ENCODE assay signal across 8 mouse cellular contexts in genomic region chr5:144769067-144769482, GRCm38 (mm10). TPM values are rescaled to one million over a fixed set of nuclear protein-coding genes. Genes with fewer than 3 reads are reported as not detected.
DNase-seq lines count a peak whose midpoint lies in the region; ATAC-seq and TF ChIP-seq lines count a peak whose summit lies in the region.

No protein-coding gene starts in this region.

- H3K27me3 ChIP-seq in C2C12 (ENCODE audit: control insufficient read depth, insufficient read depth, insufficient read length): peaks cover 5% of the 10 kb centered on the region
- H3K27me3 ChIP-seq in embryonic facial prominence, embryonic 14.5 days (replicated peaks; ENCODE audit: control insufficient read depth, insufficient read depth, low read length): no peaks in the 10 kb centered on the region
- H3K27me3 ChIP-seq in limb, embryonic 15.5 days: no peaks in the 10 kb centered on the region

- H3K9ac ChIP-seq in embryonic facial prominence, embryonic 14.5 days (ENCODE audit: low read depth, low read length): peak overlapping the region; percentile 97
- H3K9ac ChIP-seq in limb, embryonic 15.5 days: peak overlapping the region; percentile 94

- peaks cover 29% of the 10 kb centered on the region for H3K79me3 ChIP-seq in C2C12 (ENCODE audit: low read depth)

- H3K4me2 ChIP-seq in embryonic facial prominence, embryonic 14.5 days (ENCODE audit: low read depth, low read length): peak overlapping the region; percentile 65
- peak overlapping the region; percentile 70 for H3K4me2 ChIP-seq in limb, embryonic 15.5 days

- WGBS in embryonic facial prominence, embryonic 14.5 days: 25% methylated on average over 8 of the region's 8 CpGs
- WGBS in limb, embryonic 15.5 days: 16% methylated on average over 8 of the region's 8 CpGs

- peaks cover 6% of the 10 kb centered on the region; the same call in 1 of the 2 replicates for H3K4me1 ChIP-seq in embryonic facial prominence, embryonic 14.5 days (ENCODE audit: control insufficient read depth, insufficient read depth, low read length)
- peaks cover 9% of the 10 kb centered on the region for H3K4me1 ChIP-seq in limb, embryonic 15.5 days

- ATAC-seq in embryonic facial prominence, embryonic 14.5 days (ENCODE audit: low read depth): no peak
- no peak for ATAC-seq in limb, embryonic 15.5 days (ENCODE audit: insufficient number of reproducible peaks, low FRiP score, low TSS enrichment, low read depth)

- peaks cover 24% of the 10 kb centered on the region for H3K36me3 ChIP-seq in C2C12 (ENCODE audit: control insufficient read depth, insufficient read depth)
- peaks cover 30% of the 10 kb centered on the region for H3K36me3 ChIP-seq in embryonic facial prominence, embryonic 14.5 days (ENCODE audit: control insufficient read depth, insufficient read depth, low read length)
- peaks cover 36% of the 10 kb centered on the region for H3K36me3 ChIP-seq in limb, embryonic 15.5 days

- no peaks in the 10 kb centered on the region for H3K9me3 ChIP-seq in embryonic facial prominence, embryonic 14.5 days (ENCODE audit: control insufficient read depth, low read length)
- no peaks in the 10 kb centered on the region for H3K9me3 ChIP-seq in limb, embryonic 15.5 days

- H3K79me2 ChIP-seq in C2C12 (ENCODE audit: control insufficient read depth, insufficient read depth): peaks cover 59% of the 10 kb centered on the region

- H3K27ac ChIP-seq in gastrocnemius, adult 2 months: peak overlapping the region; percentile 99
- H3K27ac ChIP-seq in embryonic facial prominence, embryonic 14.5 days (replicated peaks; ENCODE audit: low read depth, low read length): peak overlapping the region; percentile 97; the same call in 1 of the 2 replicates
- peak overlapping the region; percentile 99 for H3K27ac ChIP-seq in limb, embryonic 15.5 days

- TF ChIP-seq CTCF in gastrocnemius, adult 2 months (IDR thresholded peaks at IDR 0.05): no peak
- TF ChIP-seq CTCF in C2C12 (IDR thresholded peaks at IDR 0.05; ENCODE audit: control insufficient read depth, insufficient read depth, insufficient read length): no peak

- no peak for DNase-seq in gastrocnemius, adult 2 months
- DNase-seq in gastrocnemius, adult 18-20 months (ENCODE audit: low spot score): no peak
- no peak for DNase-seq in embryonic facial prominence, embryonic 14.5 days (ENCODE audit: low spot score)
- peak; percentile 57 for DNase-seq in testis, postnatal 10 days (ENCODE audit: low spot score)
- DNase-seq in left cerebral cortex, postnatal 36 days (ENCODE audit: low spot score in 2 of 2): no peak
- no peak for DNase-seq in spleen, postnatal 14 days (ENCODE audit: low spot score in 2 of 2)

- intact Hi-C loops in gastrocnemius, adult 2 months (cut with DNase I): no loop called here
- intact Hi-C loops in left cerebral cortex, postnatal 36 days (cut with DNase I): no loop called here

- H3K4me3 ChIP-seq in gastrocnemius, adult 2 months: peak overlapping the region; percentile 81
- peak overlapping the region; percentile 85 for H3K4me3 ChIP-seq in C2C12 (ENCODE audit: insufficient read depth, poor library complexity, severe bottlenecking)
- peak overlapping the region; percentile 96 for H3K4me3 ChIP-seq in embryonic facial prominence, embryonic 14.5 days (ENCODE audit: low read depth, low read length)
- peak overlapping the region; percentile 98 for H3K4me3 ChIP-seq in limb, embryonic 15.5 days

- peak overlapping the region; percentile 74 for H3ac ChIP-seq in C2C12 (ENCODE audit: control insufficient read depth, insufficient read length, low read depth)

TF ChIP-seq in C2C12, 6 proteins besides CTCF, POLR2A, EP300 and RAD21:
- TF ChIP-seq FOSL1 (IDR thresholded peaks at IDR 0.05; ENCODE audit: insufficient read depth, low read length, poor library complexity, severe bottlenecking) (no peak), MYOG (IDR thresholded peaks at IDR 0.05; ENCODE audit: control insufficient read depth, extremely low read depth, insufficient read length) (no peak), CEBPB (IDR thresholded peaks at IDR 0.05; ENCODE audit: low read depth) (no peak), MYOD1 (IDR thresholded peaks at IDR 0.05; ENCODE audit: control insufficient read depth, insufficient read length, low read depth) (no peak), USF1 (IDR thresholded peaks at IDR 0.05; ENCODE audit: low read depth) (no peak), MAX (IDR thresholded peaks at IDR 0.05) (no peak)

RNA-seq across cellular contexts. Expression of gene Trrap, which starts 1.5 kb away (rescaled TPM):
- total RNA-seq in gastrocnemius, adult 2 months (2021): 10 to 100 TPM; 24.0 to 28.5 TPM
- total RNA-seq in gastrocnemius, adult 18-20 months (2021): 10 to 100 TPM; 25.2 to 25.4 TPM
- 42.0 TPM for polyA plus RNA-seq in C2C12 (2012; fragmentation: generic; extraction: Trizol)
- polyA plus RNA-seq in embryonic facial prominence, embryonic 14.5 days (2014; fragmentation: Nextera tagmentation; extraction: Ambion mirVana): 68.8 and 75.4 TPM in 2 replicates
- 52.5 and 59.5 TPM in 2 replicates for polyA plus RNA-seq in limb, embryonic 15.5 days (2015; fragmentation: Nextera tagmentation; extraction: Ambion mirVana)
- total RNA-seq in left cerebral cortex, postnatal 36 days (2021): 100 to 1,000 TPM; 135 to 196 TPM

RNA-seq across cellular contexts. Expression of gene Tmem130, which starts 7.5 kb away (rescaled TPM):
- total RNA-seq in gastrocnemius, adult 2 months (2021): not detected
- not detected for total RNA-seq in gastrocnemius, adult 18-20 months (2021)
- not detected for polyA plus RNA-seq in C2C12 (2012; fragmentation: generic; extraction: Trizol)
- polyA plus RNA-seq in embryonic facial prominence, embryonic 14.5 days (2014; fragmentation: Nextera tagmentation; extraction: Ambion mirVana): 2.5 and 2.7 TPM in 2 replicates
- 0.30 and 0.87 TPM in 2 replicates for polyA plus RNA-seq in limb, embryonic 15.5 days (2015; fragmentation: Nextera tagmentation; extraction: Ambion mirVana)
- total RNA-seq in left cerebral cortex, postnatal 36 days (2021): 100 to 1,000 TPM; 163 to 174 TPM

Comparison
In these comparisons a context has a peak if more than half of its experiments do, and no peak if none do; other contexts are left out.
1. RNA of gene Trrap, which starts 1.5 kb away (total RNA-seq): 135 to 196 TPM in left cerebral cortex, postnatal 36 days; 24.0 to 28.5 TPM in gastrocnemius, adult 2 months and 25.2 to 25.4 TPM in gastrocnemius, adult 18-20 months; every median in the first group is over 4 times any median in the second.
2. RNA of gene Tmem130, which starts 7.5 kb away (total RNA-seq): 163 to 174 TPM in left cerebral cortex, postnatal 36 days; not detected in gastrocnemius, adult 2 months and not detected in gastrocnemius, adult 18-20 months; every median in the first group is over 100 times any median in the second.
3. Peak in every context shown above with its lines, with median percentiles within 50 percentile points of each other: H3K27ac ChIP-seq and H3K4me3 ChIP-seq.